Mouse (Mus musculus): Measurements from ENCODE around the gene Lrrc74b. TPM values are rescaled to one million over a fixed set of nuclear protein-coding genes. Genes with fewer than 3 reads are reported as not detected.

Lrrc74b gene
- polyA plus RNA-seq (2021): 0.03 TPM

GRCm38 (mm10) chr16:17561128-17561750, at the start of gene Lrrc74b:
Gene Lrrc74b (minus strand): TSS chr16:17561247.
- no peak for ATAC-seq
- no peak for DNase-seq (ENCODE audit: low read depth, low spot score)
- CTCF ChIA-PET: interaction anchor here (0.9 to 3.4 kb wide), 3 partner anchors 12 to 55 kb away, joined by 3 to 23 read pairs (median 9); partner anchors contain the start of gene Slc7a4
- H3K27me3 ChIP-seq: no peaks in the 10 kb centered on the region
- POLR2A ChIA-PET: no interaction called here
- in situ Hi-C loops (cut with MboI; ENCODE audit: low pct_unique_long_range_greater_than_20kb): no loop called here
- TF ChIP-seq CTCF (IDR thresholded peaks at IDR 0.05): no peak

- TF ChIP-seq CTCF (IDR thresholded peaks at IDR 0.05): no peak
- no peaks in the 10 kb centered on the region for H3K27me3 ChIP-seq
- POLR2A ChIA-PET: no interaction called here
- no peak for DNase-seq (ENCODE audit: low read depth, low spot score)
- CTCF ChIA-PET: interaction anchor here (1.4 to 1.9 kb wide), 3 partner anchors 16 to 43 kb away, joined by 3 to 4 read pairs (median 4); partner anchors contain the start of gene P2rx6
- ATAC-seq: no peak
- in situ Hi-C loops (cut with MboI; ENCODE audit: low pct_unique_long_range_greater_than_20kb): no loop called here
Measured at GRCm38 (mm10) chr16:17605684-17606083, 44.6 kb upstream of the Lrrc74b start.

DNA sequence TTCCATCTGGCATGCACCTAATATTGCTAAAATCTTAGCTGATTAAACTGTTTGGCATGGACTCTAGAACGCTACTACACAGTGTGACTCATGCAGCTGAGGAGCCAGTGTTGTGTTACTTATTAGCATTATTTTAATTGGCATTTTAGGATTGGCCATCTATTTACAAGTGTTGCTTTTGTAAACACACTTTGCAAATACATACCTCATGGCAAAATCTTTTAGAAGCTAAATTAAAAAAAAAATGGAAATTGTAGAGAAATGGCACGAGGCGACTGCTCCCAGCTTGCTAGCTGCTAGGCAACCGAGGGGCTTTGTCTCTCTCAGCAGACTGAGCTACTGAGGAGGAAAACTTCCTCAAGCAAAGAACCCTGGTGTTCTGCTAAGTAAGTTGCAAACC, 43.9 kb upstream of the Lrrc74b start:
- TF ChIP-seq CTCF (IDR thresholded peaks at IDR 0.05): no peak
- DNase-seq (ENCODE audit: low read depth, low spot score) (no peak), ATAC-seq (no peak)
- H3K27me3 ChIP-seq: no peaks in the 10 kb centered on the region
- in situ Hi-C loops (cut with MboI; ENCODE audit: low pct_unique_long_range_greater_than_20kb): no loop called here
- ChIA-PET POLR2A (no interaction called here), CTCF (interaction anchor here (1.0 to 1.5 kb wide), 3 partner anchors 16 to 50 kb away, joined by 3 to 4 read pairs (median 4); partner anchors contain the start of gene P2rx6)

DNA sequence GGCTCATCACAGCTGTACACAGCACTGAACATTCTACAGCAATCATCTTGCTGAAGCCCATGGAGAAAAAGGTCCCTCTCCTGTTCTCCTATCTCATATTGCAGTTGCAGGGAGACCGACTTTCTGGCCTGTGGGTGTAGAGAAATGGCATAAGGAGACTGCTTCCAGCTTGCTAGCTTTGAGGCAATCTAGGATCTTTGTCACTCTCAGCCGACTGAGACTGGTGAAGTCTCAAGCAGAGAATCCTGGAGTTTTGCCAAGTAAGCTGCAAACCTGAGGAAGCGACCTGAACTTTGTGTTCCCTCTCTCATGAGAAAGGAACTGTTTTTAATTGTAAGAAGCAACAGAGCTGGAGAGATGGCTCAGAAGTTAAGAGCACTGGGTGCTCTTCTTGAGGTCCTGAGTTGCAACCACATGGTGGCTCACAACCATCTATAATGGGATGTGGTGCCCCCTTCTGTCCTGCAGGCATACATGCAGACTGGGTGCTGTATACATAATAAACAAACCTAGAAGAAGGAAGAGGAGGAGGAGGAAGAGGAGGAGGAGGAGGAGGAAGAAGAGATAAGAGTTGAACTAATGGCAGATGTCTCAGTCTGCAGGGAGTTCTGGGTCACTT, 40.0 kb upstream of the Lrrc74b start:
- no peaks in the 10 kb centered on the region for H3K27me3 ChIP-seq
- ChIA-PET CTCF (interaction anchor here (0.9 to 1.6 kb wide), 4 partner anchors 10 to 38 kb away, joined by 3 read pairs; no protein-coding TSS in a partner anchor), POLR2A (no interaction called here)
- no peak for DNase-seq (ENCODE audit: low read depth, low spot score)
- peak; percentile 38 for TF ChIP-seq CTCF (IDR thresholded peaks at IDR 0.05)
- no peak for ATAC-seq
- in situ Hi-C loops (cut with MboI; ENCODE audit: low pct_unique_long_range_greater_than_20kb): no loop called here

DNA sequence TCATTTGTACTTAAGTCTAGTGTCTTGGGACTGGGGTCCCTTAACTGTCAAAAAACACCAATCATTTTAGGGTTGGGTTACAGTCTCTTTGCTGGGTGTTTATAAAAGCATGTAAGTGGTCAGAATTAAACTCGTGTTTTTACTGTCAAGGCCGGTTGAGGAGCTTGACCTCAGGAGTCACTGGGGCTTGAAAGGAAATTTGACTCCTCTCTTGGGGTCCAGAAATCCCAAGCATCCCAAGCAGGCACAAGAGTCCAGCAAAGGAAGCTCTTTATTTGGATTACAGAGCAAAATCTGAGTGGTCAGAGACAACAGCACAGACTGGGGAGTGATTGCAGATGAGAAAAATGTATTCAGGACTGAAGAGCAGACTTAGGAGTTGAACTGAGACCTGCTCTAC, 29.7 kb upstream of the Lrrc74b start:
- no peak for ATAC-seq
- no peak for DNase-seq (ENCODE audit: low read depth, low spot score)
- CTCF ChIA-PET: interaction anchor here (0.7 to 1.9 kb wide), 2 partner anchors 11 to 33 kb away, joined by 3 to 8 read pairs; no protein-coding TSS in a partner anchor
- in situ Hi-C loops (cut with MboI; ENCODE audit: low pct_unique_long_range_greater_than_20kb): no loop called here
- POLR2A ChIA-PET: no interaction called here
- H3K27me3 ChIP-seq: no peaks in the 10 kb centered on the region
- no peak for TF ChIP-seq CTCF (IDR thresholded peaks at IDR 0.05)

DNA sequence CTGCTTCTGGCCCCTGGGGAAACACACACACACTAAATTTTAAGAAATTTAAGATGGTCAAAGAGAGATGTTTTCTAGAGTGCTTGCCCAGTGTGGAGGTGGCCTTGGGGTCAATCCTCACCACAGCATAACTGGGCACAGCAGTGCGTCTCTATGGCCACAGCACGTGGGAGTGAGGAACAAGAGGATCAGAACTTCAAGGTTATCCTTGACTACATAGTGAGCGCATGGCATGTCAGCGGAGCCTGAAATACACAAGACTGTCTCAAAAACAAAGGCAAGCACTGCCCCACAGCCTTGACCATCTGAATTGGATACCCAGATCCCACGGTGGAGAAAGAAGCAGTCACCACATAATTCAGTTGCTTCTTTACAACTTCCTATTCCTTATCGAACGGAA, 23.5 kb upstream of the Lrrc74b start:
- DNase-seq (ENCODE audit: low read depth, low spot score) (no peak), ATAC-seq (no peak)
- POLR2A ChIA-PET: no interaction called here
- TF ChIP-seq CTCF (IDR thresholded peaks at IDR 0.05): no peak
- in situ Hi-C loops (cut with MboI; ENCODE audit: low pct_unique_long_range_greater_than_20kb): no loop called here
- CTCF ChIA-PET: interaction anchor here (1.3 kb wide), 1 partner anchor 38 kb away, joined by 3 read pairs; no protein-coding TSS in a partner anchor
- no peaks in the 10 kb centered on the region for H3K27me3 ChIP-seq

- ChIA-PET CTCF (interaction anchor here (1.3 to 1.6 kb wide), 2 partner anchors 20 to 25 kb away, joined by 6 to 9 read pairs; partner anchors contain the start of gene P2rx6), POLR2A (no interaction called here)
- ATAC-seq (no peak), DNase-seq (ENCODE audit: low read depth, low spot score) (no peak)
- in situ Hi-C loops (cut with MboI; ENCODE audit: low pct_unique_long_range_greater_than_20kb): no loop called here
- TF ChIP-seq CTCF (IDR thresholded peaks at IDR 0.05): no peak
- H3K27me3 ChIP-seq: no peaks in the 10 kb centered on the region
Measured at GRCm38 (mm10) chr16:17583064-17583463, 22.0 kb upstream of the Lrrc74b start, which contains the start of gene Slc7a4. Gene Slc7a4 (minus strand): TSS chr16:17583214.

DNA sequence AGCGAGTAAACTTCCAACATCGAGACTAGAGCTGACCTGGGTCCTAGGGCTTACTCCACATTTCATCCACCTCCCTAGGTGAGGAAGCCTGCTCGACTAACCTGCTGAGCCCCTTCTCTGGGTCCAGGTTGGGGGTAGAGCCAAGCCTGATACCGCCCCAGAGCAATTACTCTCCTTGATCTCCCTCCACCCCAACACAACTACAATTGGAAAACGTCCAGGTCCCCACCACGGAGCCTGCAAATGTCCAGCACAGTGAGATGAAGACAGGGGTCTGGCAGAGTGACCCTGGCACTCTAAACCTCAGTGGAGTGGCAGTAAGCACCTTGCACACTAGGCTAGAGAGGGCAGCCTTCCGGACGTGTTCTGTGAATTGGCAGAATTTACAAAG, 15.8 kb upstream of the Lrrc74b start:
- H3K27me3 ChIP-seq: peaks cover 14% of the 10 kb centered on the region
- in situ Hi-C loops (cut with MboI; ENCODE audit: low pct_unique_long_range_greater_than_20kb): no loop called here
- no peak for TF ChIP-seq CTCF (IDR thresholded peaks at IDR 0.05)
- ChIA-PET POLR2A (no interaction called here), CTCF (no interaction called here)
- ATAC-seq (no peak), DNase-seq (ENCODE audit: low read depth, low spot score) (no peak)

DNA sequence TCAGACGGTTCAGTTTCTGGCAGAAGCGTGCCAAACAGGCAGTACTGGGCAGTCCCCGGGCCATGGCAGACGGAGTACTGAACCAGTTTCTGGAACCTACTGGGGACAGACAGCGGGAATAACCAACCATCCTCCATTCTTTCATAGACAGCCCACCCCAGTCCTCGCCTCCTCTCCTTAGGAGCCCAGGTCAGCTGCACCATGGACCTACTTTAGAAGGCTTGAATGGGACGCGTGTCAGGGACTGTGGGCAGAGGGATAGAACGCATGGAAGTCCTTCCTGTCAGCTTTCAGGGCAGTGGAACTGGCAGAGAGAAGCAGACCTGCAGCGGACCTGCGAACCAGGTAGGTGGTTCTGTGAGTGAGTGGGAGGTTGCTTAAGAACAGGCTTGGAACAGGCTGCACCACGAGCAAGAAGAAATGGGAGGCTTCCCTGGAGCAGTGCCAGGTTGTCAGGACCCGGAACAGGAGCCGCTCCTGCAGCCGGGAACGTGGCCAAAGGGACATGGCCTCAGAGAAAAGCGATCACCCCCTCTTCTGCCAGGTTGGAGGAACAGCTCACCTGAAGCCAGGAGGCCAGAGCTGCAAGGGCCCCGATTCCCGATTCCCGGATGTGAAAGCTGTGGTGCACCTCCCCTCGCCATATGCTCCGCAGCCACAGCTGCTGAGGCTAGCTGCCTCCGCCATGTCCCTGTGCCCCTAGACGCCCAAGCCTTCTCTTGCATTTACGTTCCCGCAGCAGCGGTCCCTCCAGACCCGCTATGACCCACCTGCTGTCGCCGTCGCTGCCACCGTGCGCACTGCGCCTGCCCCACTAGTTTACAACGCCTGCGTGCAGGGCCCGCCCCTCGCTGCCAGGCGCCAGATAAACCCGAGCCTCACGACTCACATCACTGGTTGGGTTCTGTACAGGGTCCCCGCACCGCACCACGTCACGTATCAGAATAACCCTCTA, 15.1 kb upstream of the Lrrc74b start:
- DNase-seq (ENCODE audit: low read depth, low spot score) (no peak), ATAC-seq (no peak)
- ChIA-PET POLR2A (no interaction called here), CTCF (no interaction called here)
- no peak for TF ChIP-seq CTCF (IDR thresholded peaks at IDR 0.05)
- in situ Hi-C loops (cut with MboI; ENCODE audit: low pct_unique_long_range_greater_than_20kb): no loop called here
- peaks cover 14% of the 10 kb centered on the region for H3K27me3 ChIP-seq

GRCm38 (mm10) chr16:17566186-17566585, 5.1 kb upstream of the Lrrc74b start:
- ChIA-PET CTCF (interaction anchor here (1.5 to 3.9 kb wide), 4 partner anchors 9 to 50 kb away, joined by 3 to 18 read pairs (median 4); no protein-coding TSS in a partner anchor), POLR2A (no interaction called here)
- in situ Hi-C loops (cut with MboI; ENCODE audit: low pct_unique_long_range_greater_than_20kb): no loop called here

More at GRCm38 (mm10) chr16:17566186-17566585, 5.1 kb upstream of the Lrrc74b start:
- ATAC-seq (no peak), DNase-seq (ENCODE audit: low read depth, low spot score) (no peak)
- TF ChIP-seq CTCF (IDR thresholded peaks at IDR 0.05): no peak
- no peaks in the 10 kb centered on the region for H3K27me3 ChIP-seq
